Mouse (Mus musculus) neural tube, embryonic 13.5 days (tissue): ENCODE measurements around the gene B3galt5. TPM values are rescaled to one million over a fixed set of nuclear protein-coding genes. Genes with fewer than 3 reads are reported as not detected.

ENCODE experiments used
- ATAC-seq: fragments of 200-750 bp; cut with Nextera tagmentation; 2 replicates; pipeline ENCODE4 v1.8.0; 2017; ENCODE audit warnings: low read depth, mild to moderate bottlenecking, moderate TSS enrichment, moderate library complexity
- H3K27ac ChIP-seq: fragments of 300-500 bp; sonication (generic); replicated peaks from 2 replicates; pipeline ENCODE4 v1.5.1; 2015; ENCODE audit warnings: moderate library complexity, mild to moderate bottlenecking, inconsistent platforms
- H3K27me3 ChIP-seq: fragments of 300-500 bp; sonication (generic); 2 replicates; pipeline ENCODE4 v1.6.1; 2015; ENCODE audit warnings: mild to moderate bottlenecking, inconsistent platforms
- H3K36me3 ChIP-seq: fragments of 300-500 bp; sonication (generic); 2 replicates; pipeline ENCODE4 v1.6.1; 2015; ENCODE audit warnings: mild to moderate bottlenecking, inconsistent platforms
- H3K4me1 ChIP-seq: fragments of 300-500 bp; sonication (generic); replicated peaks from 2 replicates; pipeline ENCODE4 v1.6.1; 2015; ENCODE audit warnings: inconsistent platforms
- H3K4me2 ChIP-seq: fragments of 300-500 bp; sonication (generic); 2 replicates; pipeline ENCODE4 v1.6.1; 2015; ENCODE audit warnings: inconsistent platforms, mild to moderate bottlenecking, moderate library complexity
- H3K4me3 ChIP-seq: fragments of 300-500 bp; sonication (generic); 2 replicates; pipeline ENCODE4 v1.5.1; 2015; ENCODE audit warnings: mild to moderate bottlenecking, inconsistent platforms
- H3K9ac ChIP-seq: fragments of 300-500 bp; sonication (generic); 2 replicates; pipeline ENCODE4 v1.6.1; 2015; ENCODE audit warnings: moderate library complexity, mild to moderate bottlenecking, inconsistent platforms
- H3K9me3 ChIP-seq: fragments of 300-500 bp; sonication (generic); 2 replicates; pipeline ENCODE4 v1.6.1; 2016; ENCODE audit warnings: inconsistent platforms
- WGBS: fragments of 180-500 bp; shearing (Covaris S2); methylation state at CpG from one replicate; pipeline ENCODE4 v1.1.7; 2015; 5-methylcytosine and 5-hydroxymethylcytosine counted together
- polyA plus RNA-seq: library from polyadenylated mRNA; unstranded; fragments of >200 nt; fragmentation: Nextera tagmentation; extraction: Ambion mirVana; gene quantifications from 2 replicates; pipeline ENCODE4 v1.2.1, GENCODE M21; 2015

The B3galt5 gene
- polyA plus RNA-seq, 1 experiment from 2014 or later, result 2.3 TPM

DNA sequence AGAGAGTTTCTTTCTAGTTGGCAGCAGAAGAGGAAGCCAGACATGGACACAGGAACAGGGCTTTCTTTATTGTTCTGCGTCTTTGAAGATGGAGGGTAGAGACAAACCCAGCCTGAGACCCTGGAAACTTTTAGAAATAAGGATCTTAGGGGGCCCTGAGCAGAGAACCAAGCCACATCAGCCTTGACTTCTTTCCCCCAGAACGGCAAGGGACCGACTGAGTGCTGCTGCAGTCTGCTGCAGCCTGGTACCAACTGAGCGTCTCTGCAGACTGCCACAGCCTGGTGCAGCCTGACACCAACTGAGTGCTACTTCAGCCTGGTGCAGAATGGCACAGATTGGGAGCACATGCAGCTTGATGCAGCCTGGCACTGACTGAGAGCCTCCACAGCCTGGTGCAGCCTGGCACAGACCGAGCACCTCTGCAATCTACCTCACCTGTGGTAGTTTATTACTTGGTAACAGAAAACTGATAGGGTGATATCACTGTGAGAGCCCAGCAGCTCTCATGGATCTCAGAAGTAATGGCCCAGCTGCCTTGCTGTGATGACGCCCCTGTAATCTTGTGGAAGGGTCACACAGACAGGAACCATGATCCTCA is 117.8 kb downstream of the B3galt5 start:
- Histone ChIP-seq H3K36me3 (no peaks in the 10 kb centered on the region), H3K27ac (no peak overlapping the region), H3K4me1 (peaks cover 8% of the 10 kb centered on the region), H3K4me2 (peak overlapping the region; percentile 42), H3K27me3 (no peaks in the 10 kb centered on the region), H3K4me3 (no peak overlapping the region), H3K9me3 (no peaks in the 10 kb centered on the region), H3K9ac (0 out of 2 replicates have a peak overlapping the region, but pooled peaks have one; percentile 44)
- peak; percentile 32; the same call in 1 of the 2 replicates for ATAC-seq
- WGBS, result 82% methylated on average over 6 of the region's 6 CpGs

DNA sequence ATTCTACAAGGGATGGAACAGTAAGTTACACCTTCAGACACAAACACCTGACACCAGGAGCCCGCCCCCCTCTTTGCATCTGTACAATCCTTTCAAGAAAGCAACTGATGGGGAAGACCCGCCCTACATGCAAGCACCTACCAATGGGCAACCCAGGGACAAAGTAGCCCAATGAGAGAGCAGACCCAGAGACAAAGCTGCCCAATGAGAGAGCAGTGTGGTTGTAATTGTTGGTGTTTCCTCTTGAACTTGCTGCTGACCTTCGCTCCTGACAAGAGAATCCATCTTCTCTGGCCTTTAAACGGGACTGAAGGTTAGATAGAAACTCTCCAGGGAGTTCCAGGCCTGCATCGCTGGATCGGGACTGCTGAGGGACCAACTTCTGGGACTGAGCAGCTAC is 118.4 kb downstream of the B3galt5 start:
- ATAC-seq, result peak; percentile 88
- Histone ChIP-seq H3K4me1 (peaks cover 8% of the 10 kb centered on the region), H3K4me3 (peak overlapping the region; percentile 9; the same call in 1 of the 2 replicates), H3K27me3 (no peaks in the 10 kb centered on the region), H3K4me2 (peak overlapping the region; percentile 42), H3K9ac (0 out of 2 replicates have a peak overlapping the region, but pooled peaks have one; percentile 44), H3K9me3 (no peaks in the 10 kb centered on the region), H3K27ac (0 out of 2 replicates have a peak overlapping the region, but pooled peaks have one; percentile 18), H3K36me3 (no peaks in the 10 kb centered on the region)
- 31% methylated on average over 6 of the region's 6 CpGs for WGBS

DNA sequence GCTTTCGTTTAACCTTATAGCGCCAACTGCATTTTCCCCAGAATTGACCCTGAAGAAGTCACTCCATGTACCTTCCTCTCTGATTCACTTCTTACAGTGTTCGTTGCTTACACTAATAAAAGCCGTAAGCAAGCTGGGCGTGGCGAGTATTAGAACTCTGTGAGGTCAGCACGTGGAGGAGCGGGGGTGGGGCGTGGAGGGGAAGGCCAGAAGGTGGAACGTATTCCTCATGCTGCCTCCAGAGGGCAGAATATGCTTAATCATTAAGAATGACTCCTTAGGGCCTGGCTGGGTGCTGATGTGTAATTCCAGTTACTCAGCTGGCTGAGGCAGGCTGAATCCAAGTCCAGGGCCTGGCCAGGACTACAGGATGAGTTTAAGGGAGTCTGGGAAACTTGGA is 122.3 kb downstream of the B3galt5 start:
- Histone ChIP-seq H3K4me3 (peak overlapping the region; percentile 18; the same call in 1 of the 2 replicates), H3K27ac (no peak overlapping the region), H3K36me3 (no peaks in the 10 kb centered on the region), H3K4me1 (peaks cover 15% of the 10 kb centered on the region), H3K9me3 (no peaks in the 10 kb centered on the region), H3K9ac (0 out of 2 replicates have a peak overlapping the region, but pooled peaks have one; percentile 23), H3K27me3 (peaks cover 6% of the 10 kb centered on the region; the same call in 1 of the 2 replicates), H3K4me2 (peak overlapping the region; percentile 43)
- no peak for ATAC-seq
- WGBS, result 16% methylated on average over 10 of the region's 10 CpGs

DNA sequence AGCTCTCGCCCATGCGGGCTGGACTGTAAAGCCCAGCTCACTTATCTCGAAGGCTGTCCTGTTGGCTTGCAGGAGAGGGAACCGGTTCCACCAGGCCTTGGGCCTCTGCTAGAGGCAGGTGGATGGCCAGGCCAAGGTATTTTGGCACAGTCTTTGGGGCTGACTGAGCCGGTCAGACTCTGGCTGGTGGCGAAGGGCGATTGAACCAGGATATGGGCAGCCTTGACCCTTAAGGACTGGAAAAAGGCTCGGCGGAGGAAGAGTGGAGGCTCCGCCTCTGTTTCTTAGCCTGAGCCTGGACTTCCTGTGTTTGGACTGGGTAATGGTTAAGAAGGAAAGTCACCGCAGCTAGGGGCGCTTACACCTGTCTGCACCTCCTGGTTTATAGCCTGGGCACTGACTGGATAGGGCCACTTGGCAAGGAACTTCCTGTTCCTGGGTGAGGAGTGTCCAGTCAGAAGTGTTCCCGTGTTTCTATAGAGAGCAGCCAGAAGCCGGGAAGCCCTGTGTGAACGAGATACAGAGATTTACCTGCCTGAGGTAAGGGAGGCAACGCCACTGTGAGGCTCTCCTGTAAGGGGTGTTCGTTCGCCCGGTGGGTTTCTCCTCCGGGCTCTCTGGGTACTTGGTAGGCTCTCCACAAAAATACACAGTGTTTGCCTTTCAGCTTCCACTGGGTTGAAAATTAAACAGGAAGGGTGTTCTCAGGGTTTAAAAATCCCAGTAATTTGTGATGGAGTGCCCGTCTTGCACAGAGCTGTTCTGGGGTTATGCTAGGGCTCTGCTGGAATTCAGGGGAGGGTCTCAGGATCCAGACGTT is 125.9 kb downstream of the B3galt5 start:
- H3K9ac ChIP-seq, result no peak overlapping the region
- no peak overlapping the region for H3K27ac ChIP-seq
- H3K36me3 ChIP-seq, result no peaks in the 10 kb centered on the region
- no peaks in the 10 kb centered on the region for H3K9me3 ChIP-seq
- peaks cover 6% of the 10 kb centered on the region; the same call in 1 of the 2 replicates for H3K27me3 ChIP-seq
- peaks cover 7% of the 10 kb centered on the region; the same call in 1 of the 2 replicates for H3K4me1 ChIP-seq
- H3K4me2 ChIP-seq, result no peak overlapping the region
- no peak overlapping the region for H3K4me3 ChIP-seq
- WGBS, result 86% methylated on average over 22 of the region's 22 CpGs
- ATAC-seq, result no peak

DNA sequence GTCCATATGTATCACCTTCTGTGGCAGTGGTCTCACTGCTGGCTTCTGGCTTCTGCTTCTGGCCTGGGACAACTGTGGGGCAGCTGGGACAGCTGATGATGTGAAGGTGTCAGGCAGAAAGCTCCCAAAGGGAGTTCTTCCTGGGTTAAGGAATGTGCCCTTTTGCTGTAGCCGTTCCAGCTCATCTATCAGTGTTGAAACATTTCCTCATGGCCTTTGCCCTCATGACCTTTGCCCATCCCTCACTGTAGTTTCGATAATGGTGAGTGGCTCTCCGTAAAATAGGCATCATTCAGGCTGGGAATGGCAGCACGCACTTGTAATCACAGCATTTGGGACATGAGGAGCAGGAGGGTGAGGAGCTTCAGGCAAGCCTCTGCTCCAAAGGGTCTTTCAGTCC is 127.3 kb downstream of the B3galt5 start:
- Histone ChIP-seq H3K27ac (no peak overlapping the region), H3K4me3 (no peak overlapping the region), H3K4me2 (no peak overlapping the region), H3K36me3 (no peaks in the 10 kb centered on the region), H3K9me3 (no peaks in the 10 kb centered on the region), H3K9ac (no peak overlapping the region), H3K27me3 (peaks cover 6% of the 10 kb centered on the region; the same call in 1 of the 2 replicates), H3K4me1 (peaks cover 7% of the 10 kb centered on the region; the same call in 1 of the 2 replicates)
- WGBS, result 23% methylated on average over 4 of the region's 4 CpGs
- no peak for ATAC-seq

DNA sequence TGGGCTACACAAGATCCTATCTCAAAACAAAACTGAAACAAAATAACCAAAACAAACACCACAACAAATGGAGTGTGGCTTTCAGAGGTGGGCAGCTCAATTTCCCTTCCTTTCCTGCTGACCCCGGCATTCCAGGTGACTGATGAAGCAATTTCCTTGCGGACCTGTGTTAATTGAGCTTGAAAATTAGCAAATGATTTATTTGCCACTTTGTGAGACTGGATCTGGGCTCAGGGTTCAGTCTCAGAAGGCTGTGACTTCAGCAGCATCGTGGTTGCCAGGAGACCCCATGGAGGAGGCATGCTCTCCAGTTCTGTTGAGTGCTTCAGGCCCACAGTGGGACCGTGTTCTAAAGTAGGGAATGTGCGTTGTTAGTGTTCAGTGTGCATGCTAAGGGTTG is 127.7 kb downstream of the B3galt5 start:
- no peak overlapping the region for H3K27ac ChIP-seq
- no peak overlapping the region for H3K9ac ChIP-seq
- no peak for ATAC-seq
- H3K4me3 ChIP-seq, result no peak overlapping the region
- no peak overlapping the region for H3K4me2 ChIP-seq
- no peaks in the 10 kb centered on the region for H3K9me3 ChIP-seq
- WGBS, result 36% methylated on average over 5 of the region's 5 CpGs
- H3K27me3 ChIP-seq, result peaks cover 6% of the 10 kb centered on the region; the same call in 1 of the 2 replicates
- H3K4me1 ChIP-seq, result peaks cover 7% of the 10 kb centered on the region; the same call in 1 of the 2 replicates
- no peaks in the 10 kb centered on the region for H3K36me3 ChIP-seq

DNA sequence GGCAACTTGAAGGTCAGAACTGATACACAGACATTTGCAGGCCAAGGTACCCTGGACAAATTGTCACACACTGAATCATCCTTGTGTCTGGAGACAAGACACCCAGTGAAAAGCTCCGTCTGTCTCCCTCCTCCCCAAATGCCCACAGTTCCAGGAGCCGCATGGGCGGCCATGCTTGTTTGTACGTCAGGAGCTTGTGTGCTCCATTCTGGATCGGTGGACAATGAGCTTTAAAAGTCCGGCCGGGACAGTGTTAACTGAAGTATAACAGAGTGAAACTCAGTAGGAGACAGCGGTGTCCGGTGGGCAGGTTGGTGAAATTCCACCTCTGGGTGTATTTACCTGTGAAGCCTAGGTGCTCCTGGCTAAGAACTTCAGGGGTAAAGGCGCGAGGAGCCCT is 129.3 kb downstream of the B3galt5 start:
- Histone ChIP-seq H3K27me3 (peaks cover 6% of the 10 kb centered on the region; the same call in 1 of the 2 replicates), H3K9ac (no peak overlapping the region), H3K4me1 (peaks cover 7% of the 10 kb centered on the region; the same call in 1 of the 2 replicates), H3K36me3 (no peaks in the 10 kb centered on the region), H3K27ac (no peak overlapping the region), H3K9me3 (no peaks in the 10 kb centered on the region), H3K4me3 (no peak overlapping the region), H3K4me2 (no peak overlapping the region)
- ATAC-seq, result no peak
- 86% methylated on average over 11 of the region's 11 CpGs for WGBS

Other genes with a start within 250 kb of the B3galt5 start
- gene Psmg1, start 244.8 kb upstream of the B3galt5 start, polyA plus RNA-seq, result 63.6 and 67.6 TPM in 2 replicates
- 249 and 258 TPM in 2 replicates for gene Brwd1, start 153.3 kb upstream of the B3galt5 start, polyA plus RNA-seq
- gene Hmgn1, start 108.1 kb upstream of the B3galt5 start, polyA plus RNA-seq, result 441 and 519 TPM in 2 replicates
- gene Wrb, start 90.4 kb upstream of the B3galt5 start, polyA plus RNA-seq, result 157 and 162 TPM in 2 replicates
- gene Lca5l, start 43.5 kb upstream of the B3galt5 start, polyA plus RNA-seq, result 1.6 TPM in 2 replicates
- 3.0 and 4.6 TPM in 2 replicates for gene Sh3bgr, start 35.4 kb upstream of the B3galt5 start, polyA plus RNA-seq
- gene Itgb2l, start 207.8 kb downstream of the B3galt5 start, polyA plus RNA-seq, result not detected in 2 replicates
- 133 and 136 TPM in 2 replicates for gene Pcp4, start 231.8 kb downstream of the B3galt5 start, polyA plus RNA-seq